Mouse (Mus musculus) heart, embryonic 16.5 days (tissue): ENCODE measurements around the gene Gmfg. TPM values are rescaled to one million over a fixed set of nuclear protein-coding genes. Genes with fewer than 3 reads are reported as not detected.
A peak's percentile ranks its signal among the peaks of the same experiment; 100 is the strongest.

Experiments
- ATAC-seq: fragments of 200-750 bp; cut with Nextera tagmentation; replicated peaks from 2 replicates; pipeline ENCODE4 v1.8.0; 2017; ENCODE audit warnings: moderate number of reproducible peaks; ENCODE audit not compliant: insufficient read depth, low FRiP score; ENCODE audit errors: extremely low read depth
- H3K27ac ChIP-seq: fragments of 300-500 bp; sonication (generic); 2 replicates; pipeline ENCODE4 v1.5.1; 2014; ENCODE audit warnings: mild to moderate bottlenecking, low read length, control low read depth, moderate library complexity
- H3K27me3 ChIP-seq: fragments of 300-500 bp; sonication (generic); 2 replicates; pipeline ENCODE4 v1.6.1; 2014; ENCODE audit warnings: low read length, mixed read lengths; ENCODE audit not compliant: control insufficient read depth, insufficient read depth
- H3K36me3 ChIP-seq: fragments of 300-500 bp; sonication (generic); 2 replicates; pipeline ENCODE4 v1.6.1; 2014; ENCODE audit not compliant: control insufficient read depth, insufficient read depth
- H3K4me1 ChIP-seq: fragments of 300-500 bp; sonication (generic); 2 replicates; pipeline ENCODE4 v1.6.1; 2014; ENCODE audit warnings: low read length, mixed read lengths; ENCODE audit not compliant: control insufficient read depth, insufficient read depth
- H3K4me2 ChIP-seq: fragments of 300-500 bp; sonication (generic); 2 replicates; pipeline ENCODE4 v1.6.1; 2014; ENCODE audit warnings: low read depth, mild to moderate bottlenecking, control low read depth, low read length
- H3K4me3 ChIP-seq: fragments of 300-500 bp; sonication (generic); 2 replicates; pipeline ENCODE4 v1.5.1; 2014; ENCODE audit warnings: mild to moderate bottlenecking, control low read depth, low read length
- H3K9ac ChIP-seq: fragments of 300-500 bp; sonication (generic); 2 replicates; pipeline ENCODE4 v1.6.1; 2014; ENCODE audit warnings: low read length, control low read depth
- H3K9me3 ChIP-seq: fragments of 300-500 bp; sonication (generic); replicated peaks from 2 replicates; pipeline ENCODE4 v1.6.1; 2016; ENCODE audit warnings: low read length; ENCODE audit not compliant: control insufficient read depth
- WGBS: fragments of 180-500 bp; shearing (Covaris S2); extraction: QIAGEN DNeasy Blood & Tissue Kit; methylation state at CpG from one replicate; pipeline ENCODE4 v1.1.7; 2014; 5-methylcytosine and 5-hydroxymethylcytosine counted together
- polyA plus RNA-seq: library from polyadenylated mRNA; unstranded; fragments of >200 nt; fragmentation: Nextera tagmentation; extraction: Ambion mirVana; gene quantifications from 2 replicates; pipeline ENCODE4 v1.2.1, GENCODE M21; 2015

Gmfg gene
- polyA plus RNA-seq, 1 experiment from 2014 or later: 32.7 TPM

GRCm38 (mm10) chr7:28464416-28465212 lies 27.4 kb downstream of the Gmfg start:
- H3K9me3 ChIP-seq: 0 out of 2 replicates have a peak, but pooled peaks cover 3% of the 10 kb centered on the region
- peaks cover 17% of the 10 kb centered on the region for H3K27me3 ChIP-seq
- peaks cover 7% of the 10 kb centered on the region for H3K4me1 ChIP-seq
- H3K36me3 ChIP-seq: peaks cover 6% of the 10 kb centered on the region; the same call in 1 of the 2 replicates
- no peak overlapping the region for H3K4me2 ChIP-seq
- H3K9ac ChIP-seq: no peak overlapping the region
- no peak overlapping the region for H3K4me3 ChIP-seq
- WGBS: 59% methylated on average over 10 of the region's 10 CpGs
- ATAC-seq: peak; percentile 60; the same call in 1 of the 2 replicates
- no peak overlapping the region for H3K27ac ChIP-seq

GRCm38 (mm10) chr7:28466721-28467212 lies 29.5 kb downstream of the Gmfg start:
- Histone ChIP-seq H3K4me1 (peaks cover 13% of the 10 kb centered on the region), H3K9me3 (no peaks in the 10 kb centered on the region), H3K36me3 (no peaks in the 10 kb centered on the region), H3K27ac (no peak overlapping the region), H3K27me3 (peaks cover 17% of the 10 kb centered on the region), H3K4me3 (peak overlapping the region; percentile 59), H3K4me2 (peak overlapping the region; percentile 96), H3K9ac (peak overlapping the region; percentile 73)
- 23% methylated on average over 40 of the region's 40 CpGs for WGBS
- ATAC-seq: 0 out of 2 replicates have a peak, but pooled peaks have one; percentile 29

GRCm38 (mm10) chr7:28467213-28467751 lies 30.0 kb downstream of the Gmfg start:
- peak overlapping the region; percentile 59 for H3K4me3 ChIP-seq
- ATAC-seq: peak; percentile 80

GRCm38 (mm10) chr7:28476191-28476590 lies 38.9 kb downstream of the Gmfg start:
- Histone ChIP-seq H3K4me3 (no peak overlapping the region), H3K9me3 (no peaks in the 10 kb centered on the region), H3K9ac (no peak overlapping the region), H3K4me2 (no peak overlapping the region), H3K36me3 (no peaks in the 10 kb centered on the region), H3K27me3 (no peaks in the 10 kb centered on the region), H3K4me1 (peaks cover 2% of the 10 kb centered on the region; the same call in 1 of the 2 replicates), H3K27ac (no peak overlapping the region)
- no peak for ATAC-seq
- 87% methylated on average over 6 of the region's 6 CpGs for WGBS

More at GRCm38 (mm10) chr7:28467213-28467751, 30.0 kb downstream of the Gmfg start:
- Histone ChIP-seq H3K27ac (no peak overlapping the region), H3K27me3 (peaks cover 17% of the 10 kb centered on the region), H3K4me1 (peaks cover 13% of the 10 kb centered on the region), H3K36me3 (no peaks in the 10 kb centered on the region), H3K4me2 (peak overlapping the region; percentile 96), H3K9me3 (no peaks in the 10 kb centered on the region), H3K9ac (peak overlapping the region; percentile 73)
- 3% methylated on average over 57 of the region's 63 CpGs for WGBS

GRCm38 (mm10) chr7:28477363-28477762 lies 40.1 kb downstream of the Gmfg start:
- no peaks in the 10 kb centered on the region for H3K36me3 ChIP-seq
- H3K4me2 ChIP-seq: no peak overlapping the region
- no peaks in the 10 kb centered on the region for H3K27me3 ChIP-seq
- H3K9me3 ChIP-seq: no peaks in the 10 kb centered on the region
- no peak overlapping the region for H3K27ac ChIP-seq
- ATAC-seq: no peak
- H3K9ac ChIP-seq: no peak overlapping the region
- no peaks in the 10 kb centered on the region for H3K4me1 ChIP-seq
- WGBS: 89% methylated on average over 5 of the region's 5 CpGs
- no peak overlapping the region for H3K4me3 ChIP-seq

GRCm38 (mm10) chr7:28478854-28479253 lies 41.6 kb downstream of the Gmfg start:
- H3K27ac ChIP-seq: no peak overlapping the region
- no peak overlapping the region for H3K9ac ChIP-seq
- WGBS: 2% methylated on average over 8 of the region's 8 CpGs
- H3K4me3 ChIP-seq: no peak overlapping the region
- H3K9me3 ChIP-seq: no peaks in the 10 kb centered on the region
- H3K36me3 ChIP-seq: no peaks in the 10 kb centered on the region
- no peaks in the 10 kb centered on the region for H3K4me1 ChIP-seq
- no peaks in the 10 kb centered on the region for H3K27me3 ChIP-seq
- ATAC-seq: no peak
- no peak overlapping the region for H3K4me2 ChIP-seq

- Histone ChIP-seq H3K4me1 (0 out of 2 replicates have a peak, but pooled peaks cover 1% of the 10 kb centered on the region), H3K4me2 (no peak overlapping the region), H3K9ac (no peak overlapping the region), H3K27me3 (0 out of 2 replicates have a peak, but pooled peaks cover 2% of the 10 kb centered on the region), H3K27ac (no peak overlapping the region), H3K9me3 (no peaks in the 10 kb centered on the region), H3K4me3 (no peak overlapping the region), H3K36me3 (no peaks in the 10 kb centered on the region)
- WGBS: 79% methylated on average over 11 of the region's 11 CpGs
- no peak for ATAC-seq
These were observed 45.6 kb downstream of the Gmfg start for GRCm38 (mm10) chr7:28482854-28483253.

- Histone ChIP-seq H3K9me3 (no peaks in the 10 kb centered on the region), H3K36me3 (no peaks in the 10 kb centered on the region), H3K4me3 (no peak overlapping the region), H3K27ac (no peak overlapping the region), H3K4me1 (0 out of 2 replicates have a peak, but pooled peaks cover 5% of the 10 kb centered on the region), H3K9ac (no peak overlapping the region), H3K4me2 (no peak overlapping the region), H3K27me3 (peaks cover 2% of the 10 kb centered on the region; the same call in 1 of the 2 replicates)
- 24% methylated on average over 4 of the region's 4 CpGs for WGBS
- ATAC-seq: no peak
These were observed 46.9 kb downstream of the Gmfg start for GRCm38 (mm10) chr7:28484192-28484591.

GRCm38 (mm10) chr7:28488030-28488491 lies 50.8 kb downstream of the Gmfg start:
- Histone ChIP-seq H3K27me3 (peaks cover 2% of the 10 kb centered on the region; the same call in 1 of the 2 replicates), H3K9me3 (no peaks in the 10 kb centered on the region), H3K27ac (no peak overlapping the region), H3K9ac (no peak overlapping the region), H3K4me1 (0 out of 2 replicates have a peak, but pooled peaks cover 5% of the 10 kb centered on the region), H3K4me3 (peak overlapping the region; percentile 19; the same call in 1 of the 2 replicates), H3K4me2 (peak overlapping the region; percentile 39), H3K36me3 (no peaks in the 10 kb centered on the region)
- ATAC-seq: no peak
- 4% methylated on average over 16 of the region's 16 CpGs for whole genome bisulfite sequencing
